Mouse (Mus musculus) T-cell, adult 66 days (primary cell): ENCODE measurements around the gene Slc25a36. TPM values are rescaled to one million over a fixed set of nuclear protein-coding genes. Genes with fewer than 3 reads are reported as not detected.

Source experiments
- total RNA-seq, 2 experiments: library from RNA; stranded (reverse); gene quantifications; 3 replicates in 1 of 2; 4 replicates in 1 of 2; pipeline ENCODE4 v1.2.4; 2023

Slc25a36 gene
- total RNA-seq, result 100 to 1,000 TPM; 114 to 141 TPM

GRCm38 (mm10) chr9:97110571-97111390 is at the start of gene Slc25a36:
Gene Slc25a36, minus strand, starts transcription at chr9:97111157.

Other genes starting within 250 kb of the Slc25a36 start
- gene Pxylp1, start 218.5 kb downstream of the Slc25a36 start, total RNA-seq, result 10 to 100 TPM; 39.0 to 42.7 TPM
- gene Spsb4, start 92.3 kb downstream of the Slc25a36 start, total RNA-seq, result not detected